Mouse (Mus musculus) C2C12 (cell line): ENCODE measurements around the gene Atp8a2.

Experiments used
- CEBPB ChIP-seq: IDR thresholded peaks from one replicate; pipeline ENCODE4 v1.6.1; 2011; ENCODE audit warnings: low read depth, mild to moderate bottlenecking, control low read depth, moderate library complexity
- CTCF ChIP-seq: IDR thresholded peaks from one replicate; pipeline ENCODE4 v1.5.1; 2011; ENCODE audit not compliant: control insufficient read depth, insufficient read depth, insufficient read length
- FOSL1 ChIP-seq: IDR thresholded peaks from one replicate; pipeline ENCODE4 v1.8.0; 2011; ENCODE audit warnings: mild to moderate bottlenecking, low read length; ENCODE audit not compliant: poor library complexity, insufficient read depth, severe bottlenecking
- MAX ChIP-seq: IDR thresholded peaks from one replicate; pipeline ENCODE4 v1.6.1; 2011; ENCODE audit warnings: mild to moderate bottlenecking, control low read depth
- MYOD1 ChIP-seq: IDR thresholded peaks from one replicate; pipeline ENCODE4 v1.6.1; 2011; ENCODE audit warnings: low read depth; ENCODE audit not compliant: control insufficient read depth, insufficient read length
- USF1 ChIP-seq: IDR thresholded peaks from one replicate; pipeline ENCODE4 v1.6.1; 2011; ENCODE audit warnings: low read depth, mild to moderate bottlenecking, control low read depth, moderate library complexity

GRCm38 (mm10) chr14:59878248-59878647 is 318.7 kb downstream of the Atp8a2 start:
- no peak for TF ChIP-seq CTCF
- no peak for TF ChIP-seq FOSL1
- no peak for TF ChIP-seq MAX
- no peak for TF ChIP-seq MYOD1
- TF ChIP-seq USF1 = no peak
- no peak for TF ChIP-seq CEBPB
